Mouse (Mus musculus) spleen, postnatal 36 days (tissue): ENCODE measurements around the gene Eml3.

Experiments
- DNase-seq, 2 experiments: peaks; one replicate each; pipeline ENCODE4 v3.0.0; 2022; ENCODE audit warnings: low spot score in 2 of 2, mixed read lengths in 1 of 2

Eml3 gene

GRCm38 (mm10) chr19:8914212-8914611 is 15.1 kb upstream of the Eml3 start:
- DNase-seq: no peak

- DNase-seq: no peak
These were observed 10.4 kb upstream of the Eml3 start for GRCm38 (mm10) chr19:8919000-8919399.

- DNase-seq: no peak
These were observed 9.7 kb upstream of the Eml3 start for GRCm38 (mm10) chr19:8919684-8920072.

- peak; percentile 87 to 90 for DNase-seq
These were observed 9.1 kb upstream of the Eml3 start, which contains the start of gene B3gat3 for GRCm38 (mm10) chr19:8920073-8920736. B3gat3 (plus strand) TSS chr19:8920374.

GRCm38 (mm10) chr19:8920836-8921291 is 8.5 kb upstream of the Eml3 start:
- no peak for DNase-seq

- DNase-seq: no peak
These were observed 7.6 kb upstream of the Eml3 start for GRCm38 (mm10) chr19:8921741-8922140.

GRCm38 (mm10) chr19:8926766-8927165 is 2.6 kb upstream of the Eml3 start:
- DNase-seq: peak; percentile 57 to 63

GRCm38 (mm10) chr19:8927891-8928525 is 1.3 kb upstream of the Eml3 start:
- DNase-seq: no peak

GRCm38 (mm10) chr19:8928689-8929223 is 596 bp upstream of the Eml3 start:
- peak in 1 of 2 experiments; percentile 25 for DNase-seq

GRCm38 (mm10) chr19:8930117-8930516 is 765 bp downstream of the Eml3 start:
- DNase-seq: no peak

- DNase-seq: no peak
These were observed 1.4 kb downstream of the Eml3 start for GRCm38 (mm10) chr19:8930771-8931170.

GRCm38 (mm10) chr19:8936736-8937135 is 7.4 kb downstream of the Eml3 start:
- no peak for DNase-seq

- DNase-seq: no peak
These were observed 11.3 kb downstream of the Eml3 start for GRCm38 (mm10) chr19:8940526-8941133.

GRCm38 (mm10) chr19:8941136-8941514 is 11.8 kb downstream of the Eml3 start:
- DNase-seq: no peak

- DNase-seq: peak; percentile 97
These were observed 12.3 kb downstream of the Eml3 start, which contains the start of gene Mta2 for GRCm38 (mm10) chr19:8941515-8942217. Mta2 (plus strand) TSS chr19:8941875.

GRCm38 (mm10) chr19:8942276-8942964 is 13.1 kb downstream of the Eml3 start:
- DNase-seq: peak; percentile 62 to 64

- no peak for DNase-seq
These were observed 13.7 kb downstream of the Eml3 start for GRCm38 (mm10) chr19:8943047-8943446.

- no peak for DNase-seq
These were observed 14.7 kb downstream of the Eml3 start for GRCm38 (mm10) chr19:8944062-8944461.

- peak in 1 of 2 experiments; percentile 58 for DNase-seq
These were observed 15.4 kb downstream of the Eml3 start for GRCm38 (mm10) chr19:8944750-8945149.

- no peak for DNase-seq
These were observed 15.9 kb downstream of the Eml3 start for GRCm38 (mm10) chr19:8945251-8945650.

- DNase-seq: no peak
These were observed 17.6 kb downstream of the Eml3 start for GRCm38 (mm10) chr19:8946929-8947328.
